Mouse (Mus musculus): ENCODE measurements around the gene Nxph1. TPM values are rescaled to one million over a fixed set of nuclear protein-coding genes. Genes with fewer than 3 reads are reported as not detected.

Gene Nxph1
- polyA plus RNA-seq (2017; shearing (Covaris generic)) = 0.37 TPM

GRCm38 (mm10) chr6:8948131-8948470, at the start of gene Nxph1:
TSS of gene Nxph1 (plus strand) at chr6:8948431.

Other genes with a start within 250 kb of the Nxph1 start
- 0.88 TPM for gene Ica1, start 169.9 kb upstream of the Nxph1 start, polyA plus RNA-seq (2017; shearing (Covaris generic))